Mouse (Mus musculus): ENCODE measurements at regions not wholly inside any gene's neighbourhood (a gene's known extent, or its start where the extent isn't known, plus 50 kb on each side); places are given as distances from the start of the nearest gene placed in this dataset.

DNA sequence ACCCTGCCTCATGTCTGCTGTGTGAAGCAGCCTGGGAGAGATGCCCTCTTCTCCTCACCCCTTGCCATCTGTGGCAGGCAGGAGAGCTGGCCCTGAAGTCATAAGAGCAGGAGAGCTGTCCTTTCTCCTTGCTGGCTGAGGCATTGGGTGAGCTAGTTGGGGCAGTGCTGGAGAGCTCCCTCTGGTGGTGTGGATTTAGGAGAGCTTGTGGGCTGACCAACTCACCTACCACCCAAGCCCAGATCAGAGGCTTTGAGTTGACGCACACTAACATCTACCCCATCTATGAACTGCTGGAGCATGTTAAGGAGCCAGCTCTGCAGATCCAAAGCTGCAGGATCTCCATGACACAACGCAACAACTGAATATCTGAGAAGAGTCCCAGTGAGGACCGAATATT lies 331.7 kb downstream of the Lnpk start:
- TF ChIP-seq CTCF (IDR thresholded peaks at IDR 0.05; ENCODE audit: insufficient read depth, low read length) (peak; percentile 40), POLR2A (IDR thresholded peaks at IDR 0.05; ENCODE audit: borderline replicate concordance, extremely low read depth, low read depth, low read length) (no peak)

Measured in lung, adult 2 months (tissue).